Mouse (Mus musculus) lung, embryonic 15.5 days (tissue): ENCODE data around the gene Fbxw8. TPM values are rescaled to one million over a fixed set of nuclear protein-coding genes. Genes with fewer than 3 reads are reported as not detected.

Experiments
- ATAC-seq: fragments of 200-750 bp; cut with Nextera tagmentation; 2 replicates; pipeline ENCODE4 v1.8.0; 2017; ENCODE audit warnings: moderate number of reproducible peaks, borderline replicate concordance; ENCODE audit not compliant: low FRiP score, low TSS enrichment; ENCODE audit errors: extremely low read depth
- H3K27ac ChIP-seq: fragments of 300-500 bp; sonication (generic); 2 replicates; pipeline ENCODE4 v1.5.1; 2015; ENCODE audit warnings: moderate library complexity, mild to moderate bottlenecking, inconsistent platforms
- H3K27me3 ChIP-seq: fragments of 300-500 bp; sonication (generic); 2 replicates; pipeline ENCODE4 v1.6.1; 2015; ENCODE audit warnings: inconsistent platforms
- H3K36me3 ChIP-seq: fragments of 300-500 bp; sonication (generic); 2 replicates; pipeline ENCODE4 v1.6.1; 2015; ENCODE audit warnings: inconsistent platforms
- H3K4me1 ChIP-seq: fragments of 300-500 bp; sonication (generic); 2 replicates; pipeline ENCODE4 v1.6.1; 2015; ENCODE audit warnings: inconsistent platforms
- H3K4me2 ChIP-seq: fragments of 300-500 bp; sonication (generic); 2 replicates; pipeline ENCODE4 v1.6.1; 2015; ENCODE audit warnings: inconsistent platforms, mild to moderate bottlenecking, moderate library complexity
- H3K4me3 ChIP-seq: fragments of 300-500 bp; sonication (generic); 2 replicates; pipeline ENCODE4 v1.5.1; 2015; ENCODE audit warnings: mild to moderate bottlenecking, inconsistent platforms
- H3K9ac ChIP-seq: fragments of 300-500 bp; sonication (generic); 2 replicates; pipeline ENCODE4 v1.6.1; 2015; ENCODE audit warnings: inconsistent platforms
- H3K9me3 ChIP-seq: fragments of 300-500 bp; sonication (generic); 2 replicates; pipeline ENCODE4 v1.6.1; 2016; ENCODE audit warnings: inconsistent platforms
- WGBS: fragments of 180-500 bp; shearing (Covaris S2); methylation state at CpG from one replicate; pipeline ENCODE4 v1.1.7; 2015; 5-methylcytosine and 5-hydroxymethylcytosine counted together
- polyA plus RNA-seq: library from polyadenylated mRNA; unstranded; fragments of >200 nt; fragmentation: Nextera tagmentation; extraction: Ambion mirVana; gene quantifications from 2 replicates; pipeline ENCODE4 v1.2.1, GENCODE M21; 2015

Gene Fbxw8
- polyA plus RNA-seq, 1 experiment from 2014 or later, result 30.2 TPM

GRCm38 (mm10) chr5:118123096-118123495, 32.2 kb downstream of the Fbxw8 start:
- Histone ChIP-seq H3K27me3 (no peaks in the 10 kb centered on the region), H3K36me3 (peaks cover 37% of the 10 kb centered on the region; the same call in 1 of the 2 replicates), H3K4me3 (no peak overlapping the region), H3K4me2 (no peak overlapping the region), H3K4me1 (no peaks in the 10 kb centered on the region), H3K9me3 (no peaks in the 10 kb centered on the region), H3K9ac (no peak overlapping the region), H3K27ac (no peak overlapping the region)
- WGBS, result 45% methylated on average over 10 of the region's 10 CpGs
- ATAC-seq, result no peak

- Histone ChIP-seq H3K9me3 (no peaks in the 10 kb centered on the region), H3K27me3 (no peaks in the 10 kb centered on the region), H3K9ac (no peak overlapping the region), H3K4me3 (no peak overlapping the region), H3K4me2 (no peak overlapping the region), H3K4me1 (no peaks in the 10 kb centered on the region), H3K27ac (no peak overlapping the region), H3K36me3 (peaks cover 27% of the 10 kb centered on the region; the same call in 1 of the 2 replicates)
- no peak for ATAC-seq
- 89% methylated on average over 4 of the region's 4 CpGs for WGBS
Observed at GRCm38 (mm10) chr5:118121928-118122327, 33.3 kb downstream of the Fbxw8 start.

DNA sequence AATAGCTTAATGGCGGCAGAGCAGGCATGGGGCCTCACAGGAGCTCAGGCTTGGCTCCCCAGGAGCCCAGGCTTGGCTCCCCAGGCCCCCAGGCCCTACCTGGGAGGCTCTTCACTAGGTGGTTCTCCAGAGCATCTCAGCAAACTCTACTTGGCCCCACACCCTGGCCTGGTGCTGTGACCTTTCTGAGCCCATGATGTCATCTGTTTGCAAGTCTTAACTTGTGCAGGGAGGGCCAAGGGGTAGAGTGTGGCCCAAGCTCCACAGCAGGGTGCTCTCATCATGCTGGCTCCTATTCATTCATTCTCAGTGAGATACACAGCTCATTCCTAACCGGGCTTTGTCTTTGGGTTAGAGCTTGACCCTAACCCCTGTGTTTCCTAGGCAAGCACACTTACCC, 34.6 kb downstream of the Fbxw8 start:
- no peak for ATAC-seq
- Histone ChIP-seq H3K27me3 (no peaks in the 10 kb centered on the region), H3K36me3 (peaks cover 16% of the 10 kb centered on the region; the same call in 1 of the 2 replicates), H3K4me3 (no peak overlapping the region), H3K27ac (no peak overlapping the region), H3K9ac (no peak overlapping the region), H3K9me3 (no peaks in the 10 kb centered on the region), H3K4me1 (no peaks in the 10 kb centered on the region), H3K4me2 (no peak overlapping the region)
- WGBS, result 65% methylated on average over 2 of the region's 2 CpGs

DNA sequence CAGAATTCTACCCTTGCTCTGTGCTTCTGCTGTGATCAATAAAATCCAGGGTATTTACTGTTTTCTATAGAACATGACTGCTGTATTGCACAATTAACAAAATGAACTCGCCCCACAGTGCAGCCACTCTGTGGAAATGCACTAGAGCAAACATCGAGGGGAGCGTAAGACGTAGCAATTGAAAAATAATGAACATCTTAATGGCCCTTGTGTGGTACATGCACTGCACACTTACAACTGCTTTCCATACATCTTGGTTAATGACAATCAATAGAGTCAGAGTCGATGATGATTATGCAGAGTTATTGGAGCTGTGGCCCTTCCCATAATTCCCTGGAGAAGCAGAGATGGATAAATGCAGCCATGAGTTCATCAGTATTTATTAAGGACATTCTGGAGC, 36.3 kb downstream of the Fbxw8 start:
- H3K36me3 ChIP-seq, result peaks cover 7% of the 10 kb centered on the region; the same call in 1 of the 2 replicates
- 91% methylated on average over 5 of the region's 5 CpGs for WGBS
- no peak overlapping the region for H3K9ac ChIP-seq

DNA sequence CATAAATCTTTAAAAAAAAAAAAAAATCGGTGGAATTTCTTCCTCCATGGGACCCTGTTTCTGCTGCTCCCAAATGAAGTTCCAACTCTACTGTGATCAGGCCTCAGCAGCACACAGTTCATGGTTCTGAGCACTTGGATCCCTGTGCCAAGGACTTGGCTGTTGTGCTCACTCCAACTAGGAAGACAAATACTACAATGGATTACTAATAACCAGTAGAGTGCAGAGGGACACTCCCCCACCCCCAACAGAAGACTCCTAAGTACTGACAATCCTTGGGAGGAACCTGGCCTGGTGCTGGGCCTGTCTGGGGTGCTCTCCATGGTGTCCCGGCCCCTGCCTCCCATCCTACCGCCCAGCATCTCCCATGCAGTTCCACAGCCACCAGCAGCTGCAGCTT, 36.9 kb downstream of the Fbxw8 start:
- Histone ChIP-seq H3K36me3 (peaks cover 7% of the 10 kb centered on the region; the same call in 1 of the 2 replicates), H3K4me1 (no peaks in the 10 kb centered on the region), H3K4me2 (no peak overlapping the region), H3K9ac (no peak overlapping the region), H3K4me3 (no peak overlapping the region), H3K27ac (no peak overlapping the region), H3K27me3 (no peaks in the 10 kb centered on the region), H3K9me3 (no peaks in the 10 kb centered on the region)
- no peak for ATAC-seq
- WGBS, result 80% methylated on average over 3 of the region's 3 CpGs

More for the DNA sequence above, 36.3 kb downstream of the Fbxw8 start:
- H3K27me3 ChIP-seq, result no peaks in the 10 kb centered on the region
- H3K4me3 ChIP-seq, result no peak overlapping the region
- H3K27ac ChIP-seq, result no peak overlapping the region
- ATAC-seq, result no peak
- no peaks in the 10 kb centered on the region for H3K4me1 ChIP-seq
- no peak overlapping the region for H3K4me2 ChIP-seq
- no peaks in the 10 kb centered on the region for H3K9me3 ChIP-seq

DNA sequence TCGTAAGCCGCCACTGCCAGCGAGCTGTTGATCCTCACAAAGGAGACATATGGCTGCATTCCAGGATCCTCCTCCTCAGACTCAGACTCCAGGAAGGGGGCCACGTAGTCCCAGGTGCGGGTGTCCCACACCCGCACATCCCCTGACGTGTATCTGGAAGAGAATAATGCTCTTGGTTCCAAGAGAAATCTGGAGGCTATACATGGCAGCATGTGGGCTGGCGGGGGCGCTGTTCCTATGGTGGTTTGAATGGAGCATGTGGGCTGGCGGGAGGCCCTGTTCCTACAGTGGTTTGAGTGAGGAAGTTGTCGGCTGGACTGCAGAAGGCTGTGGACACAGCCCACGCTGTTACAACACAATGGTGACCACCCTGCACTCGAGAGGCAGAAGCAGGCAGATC, 41.6 kb downstream of the Fbxw8 start:
- Histone ChIP-seq H3K27me3 (no peaks in the 10 kb centered on the region), H3K36me3 (peaks cover 26% of the 10 kb centered on the region), H3K9ac (no peak overlapping the region), H3K4me1 (no peaks in the 10 kb centered on the region), H3K27ac (no peak overlapping the region), H3K9me3 (no peaks in the 10 kb centered on the region), H3K4me3 (no peak overlapping the region), H3K4me2 (no peak overlapping the region)
- ATAC-seq, result no peak
- 84% methylated on average over 13 of the region's 13 CpGs for WGBS

- WGBS, result 88% methylated on average over 7 of the region's 7 CpGs
- H3K27ac ChIP-seq, result no peak overlapping the region
- H3K27me3 ChIP-seq, result no peaks in the 10 kb centered on the region
- no peaks in the 10 kb centered on the region; the same call in 1 of the 2 replicates for H3K4me1 ChIP-seq
- ATAC-seq, result no peak
- H3K4me2 ChIP-seq, result no peak overlapping the region
- no peaks in the 10 kb centered on the region for H3K9me3 ChIP-seq
- peaks cover 25% of the 10 kb centered on the region for H3K36me3 ChIP-seq
- no peak overlapping the region for H3K4me3 ChIP-seq
- no peak overlapping the region for H3K9ac ChIP-seq
Observed at GRCm38 (mm10) chr5:118113043-118113442, 42.2 kb downstream of the Fbxw8 start.

DNA sequence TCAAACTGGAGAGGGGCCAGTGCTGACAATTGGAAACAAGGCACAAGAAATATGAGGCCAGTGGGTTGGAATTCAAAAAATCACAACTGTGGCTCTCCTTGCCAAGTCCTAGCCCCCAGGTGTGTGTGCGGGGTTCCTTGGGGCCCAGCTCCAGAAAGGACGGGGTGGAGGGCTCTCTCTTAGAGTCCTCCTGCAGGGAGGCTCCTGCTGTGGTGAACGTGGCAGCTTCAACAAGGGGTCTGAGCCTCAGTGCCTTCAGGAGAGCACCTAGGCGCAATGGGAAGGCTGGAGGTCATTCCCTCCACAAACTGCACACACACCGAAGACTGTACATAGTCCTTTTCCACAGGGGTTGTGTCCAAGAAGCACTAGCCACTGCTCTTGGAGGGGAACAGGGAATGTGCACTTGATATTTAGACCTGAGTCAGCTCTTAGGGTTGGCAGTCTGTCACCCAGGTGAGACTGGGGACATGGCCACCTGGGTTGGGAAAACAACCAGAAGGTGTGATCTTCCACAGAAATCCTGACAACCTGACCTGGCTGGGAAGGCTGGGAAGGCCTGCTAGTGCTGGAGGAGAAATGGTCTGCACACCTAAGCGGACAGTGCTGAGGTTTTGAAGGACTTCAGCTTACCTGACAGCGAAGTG, 46.3 kb downstream of the Fbxw8 start:
- no peak overlapping the region for H3K4me3 ChIP-seq
- no peak for ATAC-seq
- no peaks in the 10 kb centered on the region for H3K9me3 ChIP-seq
- H3K4me2 ChIP-seq, result no peak overlapping the region
- WGBS, result 90% methylated on average over 7 of the region's 7 CpGs
- H3K36me3 ChIP-seq, result peaks cover 41% of the 10 kb centered on the region
- no peak overlapping the region for H3K27ac ChIP-seq
- no peaks in the 10 kb centered on the region for H3K27me3 ChIP-seq
- no peak overlapping the region for H3K9ac ChIP-seq
- H3K4me1 ChIP-seq, result no peaks in the 10 kb centered on the region; the same call in 1 of the 2 replicates

DNA sequence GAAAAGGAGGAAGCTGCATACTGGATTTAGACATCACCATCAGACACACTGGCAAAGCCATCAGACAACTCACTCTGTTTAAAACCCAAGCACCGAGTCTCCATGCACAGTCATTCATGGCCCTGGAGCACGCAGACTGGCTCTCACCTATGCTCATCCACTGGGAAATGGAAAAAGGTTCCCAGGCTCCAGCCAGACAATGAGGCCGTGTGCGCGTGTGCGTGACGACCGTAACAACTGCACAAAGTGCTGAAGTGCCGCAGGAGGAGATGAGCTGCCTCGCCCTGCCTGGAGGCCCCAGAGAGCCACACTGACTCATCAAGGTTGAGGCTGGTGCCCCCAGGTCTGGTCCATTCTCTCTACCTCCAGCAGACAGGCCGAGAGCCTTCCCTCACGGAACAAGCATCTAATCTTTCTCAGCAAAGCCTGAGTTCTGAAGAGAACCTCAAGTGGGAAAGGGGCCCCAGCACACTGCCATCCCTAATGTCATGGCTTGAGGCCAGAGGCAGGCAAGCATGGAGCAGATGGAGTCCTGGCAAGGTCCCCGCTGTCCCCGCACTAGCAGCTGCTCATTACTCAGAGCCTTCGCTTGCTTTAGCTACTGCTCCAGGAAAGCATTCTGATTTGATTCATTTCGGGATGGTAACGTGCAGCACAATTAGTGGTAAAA, 47.0 kb downstream of the Fbxw8 start:
- H3K4me3 ChIP-seq, result no peak overlapping the region
- no peak overlapping the region for H3K9ac ChIP-seq
- H3K4me1 ChIP-seq, result no peaks in the 10 kb centered on the region; the same call in 1 of the 2 replicates
- H3K36me3 ChIP-seq, result peaks cover 41% of the 10 kb centered on the region
- no peaks in the 10 kb centered on the region for H3K9me3 ChIP-seq
- WGBS, result 74% methylated on average over 17 of the region's 17 CpGs
- no peak overlapping the region for H3K4me2 ChIP-seq
- no peak overlapping the region for H3K27ac ChIP-seq
- no peaks in the 10 kb centered on the region for H3K27me3 ChIP-seq
- no peak for ATAC-seq

DNA sequence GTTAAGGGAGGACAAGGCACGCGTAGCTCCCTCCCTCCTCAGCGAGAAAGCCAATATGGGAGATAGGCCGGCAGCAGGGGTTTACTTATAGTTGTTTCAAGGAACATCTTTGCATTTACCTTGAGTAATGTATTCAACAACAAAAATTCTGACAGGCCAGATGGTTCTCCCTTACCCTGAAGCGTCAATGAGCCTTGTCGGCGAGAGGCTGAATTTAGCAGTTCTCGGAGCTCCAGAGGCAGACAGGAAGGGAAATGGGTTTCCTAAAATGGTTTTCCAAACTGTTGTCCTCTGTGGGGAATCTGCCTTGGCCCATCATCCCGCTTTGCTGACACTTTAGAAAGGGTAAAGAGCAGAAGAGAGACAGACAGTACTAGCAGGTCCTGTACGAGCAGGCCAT, 48.6 kb downstream of the Fbxw8 start:
- H3K9ac ChIP-seq, result no peak overlapping the region
- WGBS, result 89% methylated on average over 10 of the region's 10 CpGs
- no peak overlapping the region for H3K4me3 ChIP-seq
- H3K27ac ChIP-seq, result no peak overlapping the region
- no peaks in the 10 kb centered on the region for H3K9me3 ChIP-seq
- H3K27me3 ChIP-seq, result no peaks in the 10 kb centered on the region
- H3K4me2 ChIP-seq, result no peak overlapping the region
- ATAC-seq, result no peak
- H3K36me3 ChIP-seq, result peaks cover 30% of the 10 kb centered on the region
- no peaks in the 10 kb centered on the region; the same call in 1 of the 2 replicates for H3K4me1 ChIP-seq

DNA sequence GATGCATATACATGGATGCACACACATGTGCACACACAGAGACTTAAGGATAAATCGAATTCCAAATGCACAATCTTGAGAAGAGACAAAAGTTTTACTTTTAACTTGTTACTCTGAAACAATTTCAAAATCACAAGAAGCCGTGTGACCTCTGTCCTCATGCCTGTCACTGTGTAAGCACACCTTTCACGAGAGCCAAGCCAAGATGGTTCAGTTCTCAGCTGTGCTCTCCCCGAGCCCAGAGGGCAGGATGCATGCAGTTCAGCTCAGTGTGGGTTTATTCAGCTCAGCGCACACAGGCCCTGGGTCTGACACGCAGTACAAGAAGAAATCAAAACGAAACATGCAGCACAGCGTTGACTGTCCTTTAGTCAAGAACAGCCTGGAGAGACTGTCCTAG, 49.7 kb downstream of the Fbxw8 start:
- no peak overlapping the region for H3K4me2 ChIP-seq
- no peak overlapping the region for H3K9ac ChIP-seq
- no peaks in the 10 kb centered on the region for H3K9me3 ChIP-seq
- no peak overlapping the region for H3K27ac ChIP-seq
- ATAC-seq, result no peak
- WGBS, result 80% methylated on average over 8 of the region's 8 CpGs
- H3K27me3 ChIP-seq, result no peaks in the 10 kb centered on the region
- H3K36me3 ChIP-seq, result peaks cover 20% of the 10 kb centered on the region
- no peaks in the 10 kb centered on the region; the same call in 1 of the 2 replicates for H3K4me1 ChIP-seq
- H3K4me3 ChIP-seq, result no peak overlapping the region

GRCm38 (mm10) chr5:118099870-118100478, 55.3 kb downstream of the Fbxw8 start:
- Histone ChIP-seq H3K9me3 (no peaks in the 10 kb centered on the region), H3K36me3 (peaks cover 11% of the 10 kb centered on the region; the same call in 1 of the 2 replicates), H3K4me1 (no peaks in the 10 kb centered on the region), H3K9ac (no peak overlapping the region), H3K4me2 (no peak overlapping the region), H3K27ac (no peak overlapping the region), H3K27me3 (no peaks in the 10 kb centered on the region), H3K4me3 (no peak overlapping the region)
- WGBS, result 77% methylated on average over 8 of the region's 8 CpGs
- ATAC-seq, result no peak
